Mouse (Mus musculus) forebrain, embryonic 16.5 days (tissue): Measurements from ENCODE around the gene Ece1. TPM values are rescaled to one million over a fixed set of nuclear protein-coding genes. Genes with fewer than 3 reads are reported as not detected.

Experiments
- polyA plus RNA-seq: library from polyadenylated mRNA; unstranded; fragments of >200 nt; fragmentation: Nextera tagmentation; extraction: Ambion mirVana; gene quantifications from 2 replicates; pipeline ENCODE4 v1.2.1, GENCODE M21; 2015

Ece1 gene
- polyA plus RNA-seq, 1 experiment from 2014 or later = 16.3 TPM

Other genes starting within 250 kb of the Ece1 start
- gene Rap1gap, start 197.5 kb upstream of the Ece1 start, polyA plus RNA-seq = 35.4 and 51.6 TPM in 2 replicates
- gene Alpl, start 65.9 kb upstream of the Ece1 start, polyA plus RNA-seq = 7.6 and 10.5 TPM in 2 replicates
- 47.0 and 51.7 TPM in 2 replicates for gene Eif4g3, start 130.8 kb downstream of the Ece1 start, polyA plus RNA-seq